Mouse (Mus musculus) heart, adult 9 months (tissue): ENCODE measurements around the gene Trim56.
"Not testable (repeated sequence)": the region's sequence is repeated elsewhere in the genome, so short reads cannot be mapped to it uniquely, and the experiment has no call there.

ENCODE experiments used
- DNase-seq, 2 experiments: peaks; one replicate each; pipeline ENCODE4 v3.0.0; 2022; ENCODE audit warnings: low spot score in 2 of 2

Trim56 gene

GRCm38 (mm10) chr5:137115866-137116847 is at the start of gene Trim56:
Gene Trim56, minus strand, starts transcription at chr5:137116209.
- peak; percentile 88 to 90 for DNase-seq

- DNase-seq, result no peak
These were observed 45.8 kb upstream of the Trim56 start for GRCm38 (mm10) chr5:137161853-137162252.

GRCm38 (mm10) chr5:137159461-137159860 is 43.5 kb upstream of the Trim56 start:
- no peak for DNase-seq

- no peak for DNase-seq
These were observed 37.3 kb upstream of the Trim56 start for GRCm38 (mm10) chr5:137153289-137153688.

GRCm38 (mm10) chr5:137152623-137153022 is 36.6 kb upstream of the Trim56 start:
- DNase-seq, result no peak

GRCm38 (mm10) chr5:137149272-137149882 is 33.4 kb upstream of the Trim56 start, which contains the start of gene Muc3:
Gene Muc3, minus strand, starts transcription at chr5:137149322.
- DNase-seq, result not testable (repeated sequence)

GRCm38 (mm10) chr5:137140836-137141235 is 24.8 kb upstream of the Trim56 start:
- DNase-seq, result no peak

- DNase-seq, result no peak
These were observed 23.0 kb upstream of the Trim56 start for GRCm38 (mm10) chr5:137138977-137139376.

- no peak for DNase-seq
These were observed 18.9 kb upstream of the Trim56 start for GRCm38 (mm10) chr5:137134959-137135358.

GRCm38 (mm10) chr5:137131490-137131889 is 15.5 kb upstream of the Trim56 start:
- DNase-seq, result peak in 1 of 2 experiments; percentile 34

- DNase-seq, result no peak
These were observed 13.3 kb upstream of the Trim56 start for GRCm38 (mm10) chr5:137129281-137129680.

GRCm38 (mm10) chr5:137123516-137123915 is 7.5 kb upstream of the Trim56 start:
- DNase-seq, result no peak

- DNase-seq, result peak; percentile 76 to 79
These were observed 6.7 kb upstream of the Trim56 start for GRCm38 (mm10) chr5:137122686-137123193.

- DNase-seq, result no peak
These were observed 5.3 kb upstream of the Trim56 start for GRCm38 (mm10) chr5:137121280-137121679.

- DNase-seq, result no peak
These were observed 2.9 kb upstream of the Trim56 start for GRCm38 (mm10) chr5:137118878-137119277.

GRCm38 (mm10) chr5:137117994-137118393 is 2.0 kb upstream of the Trim56 start:
- not testable (repeated sequence) for DNase-seq

GRCm38 (mm10) chr5:137116987-137117386 is 978 bp upstream of the Trim56 start:
- no peak for DNase-seq

GRCm38 (mm10) chr5:137114891-137115561 is 983 bp downstream of the Trim56 start:
- DNase-seq, result no peak

GRCm38 (mm10) chr5:137111542-137112408 is 4.2 kb downstream of the Trim56 start:
- no peak for DNase-seq

GRCm38 (mm10) chr5:137110863-137111262 is 5.1 kb downstream of the Trim56 start:
- no peak for DNase-seq
